Mouse (Mus musculus): ENCODE measurements around the gene Lactb. TPM values are rescaled to one million over a fixed set of nuclear protein-coding genes. Genes with fewer than 3 reads are reported as not detected.
A peak's percentile ranks its signal among the peaks of the same experiment; 100 is the strongest.

Lactb gene
- total RNA-seq (2014; rRNA removed; ENCODE audit: low replicate concordance) (6.4 and 14.5 TPM in 2 replicates), polyA plus RNA-seq (2015; fragmentation: Nextera tagmentation; extraction: Ambion mirVana) (12.2 and 13.8 TPM in 2 replicates)

DNA sequence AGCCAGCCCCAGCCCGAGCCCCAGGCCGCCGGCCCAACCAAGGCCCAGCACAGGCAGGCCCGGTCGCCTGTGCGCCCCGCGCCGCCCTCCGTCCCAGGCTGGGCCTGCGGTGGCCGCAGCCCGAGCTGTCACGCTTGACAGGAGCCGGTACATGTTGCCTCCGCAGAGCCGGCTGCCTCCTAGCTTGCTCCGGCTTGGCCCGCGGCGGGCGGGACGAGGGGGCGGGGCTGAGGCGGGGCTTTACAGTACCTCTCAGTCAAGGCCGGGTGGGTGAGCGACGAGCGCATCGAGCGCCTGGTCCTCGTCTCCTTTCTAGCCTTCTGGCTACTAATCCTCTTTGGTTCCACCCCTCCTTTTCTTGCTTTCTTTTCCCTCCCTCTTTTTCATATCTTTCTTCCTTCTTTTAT lies at the start of gene Lactb:
TSS of gene Lactb (minus strand) at position 246 of the 407 bp plus-strand sequence.
- Histone ChIP-seq H3K9me3 (replicated peaks; ENCODE audit: control insufficient read depth, low read length) (no peaks in the 10 kb centered on the region), H3K4me2 (ENCODE audit: low read depth, low read length) (peak within 1 kb of the TSS; percentile 89), H3K27ac (ENCODE audit: low read depth) (peak within 1 kb of the TSS; percentile 94), H3K36me3 (replicated peaks; ENCODE audit: control insufficient read depth, insufficient read depth, low read length) (peaks cover 9% of the 10 kb centered on the region; the same call in 1 of the 2 replicates), H3K4me3 (ENCODE audit: low read depth, low read length) (peak within 1 kb of the TSS; percentile 77), H3K4me1 (ENCODE audit: control insufficient read depth, insufficient read depth) (no peaks in the 10 kb centered on the region), H3K9ac (replicated peaks; ENCODE audit: low read depth, low read length) (peak within 1 kb of the TSS; percentile 81), H3K27me3 (ENCODE audit: control insufficient read depth, insufficient read depth, low read length) (no peaks in the 10 kb centered on the region)
- TF ChIP-seq EP300 (IDR thresholded peaks at IDR 0.05; ENCODE audit: low read depth): no peak
- TF ChIP-seq CTCF (IDR thresholded peaks at IDR 0.05; ENCODE audit: low read depth): no peak
- DNase-seq (ENCODE audit: low spot score): peak; percentile 89
- peak; percentile 98 for ATAC-seq (ENCODE audit: insufficient read depth, low read depth)
- whole genome bisulfite sequencing: under 1% methylated on average over 23 of the region's 32 CpGs

DNA sequence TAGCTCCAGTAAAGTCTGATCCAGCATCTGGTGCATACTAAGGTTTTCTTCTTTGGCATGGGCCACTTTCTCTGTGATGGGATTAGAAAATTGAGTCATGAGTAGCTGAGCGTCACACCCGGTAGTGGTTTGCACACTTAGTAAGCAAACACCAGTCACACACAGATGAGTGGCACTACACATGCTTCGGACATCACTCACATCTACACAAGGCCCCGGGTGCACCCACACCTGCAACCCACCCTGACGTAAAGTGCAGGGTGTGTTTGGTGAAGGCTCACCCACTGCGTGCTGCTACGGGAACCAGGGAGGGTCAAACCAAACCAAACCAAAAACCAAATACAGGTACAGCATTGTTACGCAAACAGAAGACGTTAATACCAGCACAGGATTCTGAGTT lies 48.1 kb upstream of the Lactb start:
- Histone ChIP-seq H3K9me3 (replicated peaks; ENCODE audit: control insufficient read depth, low read length) (no peaks in the 10 kb centered on the region), H3K4me3 (ENCODE audit: low read depth, low read length) (no peak overlapping the region), H3K27ac (ENCODE audit: low read depth) (no peak overlapping the region), H3K4me1 (ENCODE audit: control insufficient read depth, insufficient read depth) (peaks cover 14% of the 10 kb centered on the region; the same call in 1 of the 2 replicates), H3K27me3 (ENCODE audit: control insufficient read depth, insufficient read depth, low read length) (no peaks in the 10 kb centered on the region), H3K36me3 (replicated peaks; ENCODE audit: control insufficient read depth, insufficient read depth, low read length) (peaks cover 37% of the 10 kb centered on the region), H3K4me2 (ENCODE audit: low read depth, low read length) (no peak overlapping the region), H3K9ac (replicated peaks; ENCODE audit: low read depth, low read length) (no peak overlapping the region)
- DNase-seq (ENCODE audit: low spot score) (no peak), ATAC-seq (ENCODE audit: insufficient read depth, low read depth) (no peak)
- TF ChIP-seq EP300 (IDR thresholded peaks at IDR 0.05; ENCODE audit: low read depth): no peak
- no peak for TF ChIP-seq CTCF (IDR thresholded peaks at IDR 0.05; ENCODE audit: low read depth)
- WGBS: 87% methylated on average over 9 of the region's 9 CpGs

DNA sequence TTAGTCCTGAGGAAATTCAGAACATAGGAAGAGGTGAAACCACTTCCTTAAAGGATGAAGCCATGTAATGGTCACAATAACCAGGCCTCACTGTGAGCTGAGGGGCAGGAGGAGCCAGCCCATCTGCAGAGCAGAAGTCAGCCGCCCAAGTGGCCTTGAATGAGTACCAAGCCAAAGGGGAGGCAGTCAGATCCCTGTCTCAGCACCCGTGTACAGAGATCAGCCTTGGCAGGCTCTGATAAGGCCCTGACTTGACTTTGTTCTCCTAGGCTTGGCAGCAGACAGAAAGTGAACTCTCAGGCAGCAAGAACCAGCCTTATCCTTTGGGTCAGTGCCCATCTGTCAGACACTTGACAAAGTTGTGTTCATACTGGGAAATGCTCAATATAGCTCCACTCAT lies 44.8 kb upstream of the Lactb start:
- ATAC-seq (ENCODE audit: insufficient read depth, low read depth) (peak; percentile 43), DNase-seq (ENCODE audit: low spot score) (no peak)
- TF ChIP-seq EP300 (IDR thresholded peaks at IDR 0.05; ENCODE audit: low read depth): no peak
- no peak for TF ChIP-seq CTCF (IDR thresholded peaks at IDR 0.05; ENCODE audit: low read depth)
- Histone ChIP-seq H3K4me2 (ENCODE audit: low read depth, low read length) (0 out of 2 replicates have a peak overlapping the region, but pooled peaks have one; percentile 10), H3K4me3 (ENCODE audit: low read depth, low read length) (no peak overlapping the region), H3K27me3 (ENCODE audit: control insufficient read depth, insufficient read depth, low read length) (no peaks in the 10 kb centered on the region), H3K36me3 (replicated peaks; ENCODE audit: control insufficient read depth, insufficient read depth, low read length) (0 out of 2 replicates have a peak, but pooled peaks cover 14% of the 10 kb centered on the region), H3K4me1 (ENCODE audit: control insufficient read depth, insufficient read depth) (peaks cover 14% of the 10 kb centered on the region; the same call in 1 of the 2 replicates), H3K27ac (ENCODE audit: low read depth) (peak overlapping the region; percentile 62), H3K9me3 (replicated peaks; ENCODE audit: control insufficient read depth, low read length) (no peaks in the 10 kb centered on the region), H3K9ac (replicated peaks; ENCODE audit: low read depth, low read length) (no peak overlapping the region)
- WGBS: 17% methylated on average over 2 of the region's 2 CpGs

DNA sequence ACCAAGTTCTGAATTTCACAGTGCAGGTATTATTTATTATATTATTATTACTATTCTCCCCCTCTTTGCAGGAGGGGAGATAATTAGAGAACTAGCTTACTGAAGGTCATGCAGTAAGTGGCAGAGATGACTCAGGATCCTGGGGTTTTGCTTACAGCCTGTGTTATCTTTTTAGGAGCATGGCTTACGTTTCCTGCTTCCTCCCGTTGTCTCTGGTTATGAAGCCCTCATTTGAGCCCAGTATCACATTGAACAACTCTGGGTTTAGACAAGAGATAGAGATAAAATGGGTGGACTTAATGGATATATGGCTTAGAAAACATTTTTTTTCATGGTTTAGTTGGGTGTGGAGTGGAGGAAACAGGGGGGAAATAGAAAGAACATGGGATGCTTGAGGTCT lies 38.2 kb upstream of the Lactb start:
- H3K27ac ChIP-seq (ENCODE audit: low read depth): no peak overlapping the region
- 0 out of 2 replicates have a peak, but pooled peaks cover 10% of the 10 kb centered on the region for H3K4me1 ChIP-seq (ENCODE audit: control insufficient read depth, insufficient read depth)
- H3K27me3 ChIP-seq (ENCODE audit: control insufficient read depth, insufficient read depth, low read length): no peaks in the 10 kb centered on the region
- DNase-seq (ENCODE audit: low spot score) (no peak), ATAC-seq (ENCODE audit: insufficient read depth, low read depth) (no peak)
- no peaks in the 10 kb centered on the region for H3K36me3 ChIP-seq (replicated peaks; ENCODE audit: control insufficient read depth, insufficient read depth, low read length)
- H3K9me3 ChIP-seq (replicated peaks; ENCODE audit: control insufficient read depth, low read length): no peaks in the 10 kb centered on the region
- no peak overlapping the region for H3K4me3 ChIP-seq (ENCODE audit: low read depth, low read length)
- WGBS: 20% methylated on average over 2 of the region's 2 CpGs
- no peak overlapping the region for H3K9ac ChIP-seq (replicated peaks; ENCODE audit: low read depth, low read length)
- TF ChIP-seq EP300 (IDR thresholded peaks at IDR 0.05; ENCODE audit: low read depth) (no peak), CTCF (IDR thresholded peaks at IDR 0.05; ENCODE audit: low read depth) (no peak)
- no peak overlapping the region for H3K4me2 ChIP-seq (ENCODE audit: low read depth, low read length)

DNA sequence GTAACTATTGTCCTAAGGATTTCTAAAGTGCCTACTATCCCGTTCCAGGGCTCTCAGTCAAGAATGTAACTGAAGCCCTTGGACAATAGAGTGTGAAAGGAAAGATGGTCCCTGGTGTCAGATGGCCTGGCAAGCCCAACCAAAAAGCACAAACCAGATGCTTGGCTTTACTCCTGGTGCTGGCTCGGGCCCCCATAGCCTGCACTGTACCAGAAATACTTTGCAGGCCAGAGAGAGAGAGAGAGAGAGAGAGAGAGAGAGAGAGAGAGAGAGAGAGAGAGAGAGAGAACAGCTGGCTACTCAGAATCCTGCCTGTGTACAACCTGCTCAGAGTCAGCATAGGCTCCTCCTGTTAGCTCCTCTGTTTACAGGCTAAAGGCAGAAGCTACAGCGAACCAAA lies 37.2 kb upstream of the Lactb start:
- H3K9me3 ChIP-seq (replicated peaks; ENCODE audit: control insufficient read depth, low read length): no peaks in the 10 kb centered on the region
- WGBS: 24% methylated on average over 3 of the region's 3 CpGs
- H3K27me3 ChIP-seq (ENCODE audit: control insufficient read depth, insufficient read depth, low read length): no peaks in the 10 kb centered on the region
- no peak overlapping the region; the same call in 1 of the 2 replicates for H3K27ac ChIP-seq (ENCODE audit: low read depth)
- peak; percentile 86 for ATAC-seq (ENCODE audit: insufficient read depth, low read depth)
- TF ChIP-seq EP300 (IDR thresholded peaks at IDR 0.05; ENCODE audit: low read depth): no peak
- TF ChIP-seq CTCF (IDR thresholded peaks at IDR 0.05; ENCODE audit: low read depth): no peak
- H3K4me3 ChIP-seq (ENCODE audit: low read depth, low read length): no peak overlapping the region
- H3K4me1 ChIP-seq (ENCODE audit: control insufficient read depth, insufficient read depth): 0 out of 2 replicates have a peak, but pooled peaks cover 10% of the 10 kb centered on the region
- no peak overlapping the region for H3K9ac ChIP-seq (replicated peaks; ENCODE audit: low read depth, low read length)
- H3K36me3 ChIP-seq (replicated peaks; ENCODE audit: control insufficient read depth, insufficient read depth, low read length): no peaks in the 10 kb centered on the region
- H3K4me2 ChIP-seq (ENCODE audit: low read depth, low read length): no peak overlapping the region
- peak; percentile 60 for DNase-seq (ENCODE audit: low spot score)

DNA sequence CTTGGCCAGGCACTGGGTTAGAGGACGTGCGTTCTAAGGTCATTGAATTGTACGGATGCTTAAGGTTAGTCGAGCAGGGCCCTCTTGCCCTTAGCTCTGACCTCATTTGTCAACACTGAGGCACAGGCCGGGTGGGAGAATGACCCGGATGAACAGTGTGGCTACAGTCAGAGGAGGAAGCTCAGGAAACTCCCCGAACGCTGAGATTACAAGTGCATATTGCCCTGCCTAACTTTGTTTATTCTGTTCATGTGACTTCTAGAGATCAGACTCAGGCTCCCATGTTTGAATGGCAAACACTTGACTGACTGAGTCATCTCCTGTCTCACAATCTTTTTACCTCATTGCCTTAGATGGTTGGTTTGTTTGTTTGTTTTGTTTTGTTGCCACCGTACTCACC lies 36.2 kb upstream of the Lactb start:
- Histone ChIP-seq H3K27me3 (ENCODE audit: control insufficient read depth, insufficient read depth, low read length) (no peaks in the 10 kb centered on the region), H3K4me2 (ENCODE audit: low read depth, low read length) (no peak overlapping the region), H3K4me1 (ENCODE audit: control insufficient read depth, insufficient read depth) (0 out of 2 replicates have a peak, but pooled peaks cover 10% of the 10 kb centered on the region), H3K9ac (replicated peaks; ENCODE audit: low read depth, low read length) (no peak overlapping the region), H3K4me3 (ENCODE audit: low read depth, low read length) (no peak overlapping the region), H3K9me3 (replicated peaks; ENCODE audit: control insufficient read depth, low read length) (no peaks in the 10 kb centered on the region), H3K27ac (ENCODE audit: low read depth) (no peak overlapping the region; the same call in 1 of the 2 replicates), H3K36me3 (replicated peaks; ENCODE audit: control insufficient read depth, insufficient read depth, low read length) (no peaks in the 10 kb centered on the region)
- no peak for DNase-seq (ENCODE audit: low spot score)
- ATAC-seq (ENCODE audit: insufficient read depth, low read depth): no peak
- TF ChIP-seq CTCF (IDR thresholded peaks at IDR 0.05; ENCODE audit: low read depth) (no peak), EP300 (IDR thresholded peaks at IDR 0.05; ENCODE audit: low read depth) (no peak)
- WGBS: 68% methylated on average over 9 of the region's 9 CpGs

Data from heart, postnatal 0 days (tissue).